Mouse (Mus musculus) CH12.LX (cell line): ENCODE measurements at regions not wholly inside any gene's neighbourhood (a gene's known extent, or its start where the extent isn't known, plus 50 kb on each side); places are given as distances from the start of the nearest gene placed in this dataset.

Source experiments
- CTCF ChIP-seq, 2 experiments: IDR thresholded peaks in 1 of 2; conservative IDR thresholded peaks in 1 of 2; 2 replicates each; pipeline ENCODE4 v1.5.1; 2011 to 2012; ENCODE audit warnings: low read depth in 2 of 2, low read length in 2 of 2, improper control_type of control experiment in 1 of 2, inconsistent platforms in 1 of 2, mild to moderate bottlenecking in 1 of 2, moderate library complexity in 1 of 2
- ELF1 ChIP-seq: IDR thresholded peaks from 2 replicates; pipeline ENCODE4 v1.6.1; 2014; ENCODE audit warnings: low read depth, mild to moderate bottlenecking, inconsistent platforms, low read length, improper control_type of control experiment
- GABPA ChIP-seq: IDR thresholded peaks from 2 replicates; pipeline ENCODE4 v1.6.1; 2012; ENCODE audit warnings: low read depth, low read length, improper control_type of control experiment, inconsistent platforms; ENCODE audit not compliant: insufficient replicate concordance
- JUND ChIP-seq: conservative IDR thresholded peaks from 2 replicates; pipeline ENCODE4 v1.6.1; 2011; ENCODE audit warnings: low read depth, low read length, improper control_type of control experiment
- MYC ChIP-seq: IDR thresholded peaks from 2 replicates; pipeline ENCODE4 v1.6.1; 2011; ENCODE audit warnings: low read depth, mild to moderate bottlenecking, improper control_type of control experiment, low read length
- POLR2A ChIP-seq: IDR thresholded peaks from 2 replicates; pipeline ENCODE4 v1.6.1; 2011; ENCODE audit warnings: low read depth, mild to moderate bottlenecking, improper control_type of control experiment, low read length

DNA sequence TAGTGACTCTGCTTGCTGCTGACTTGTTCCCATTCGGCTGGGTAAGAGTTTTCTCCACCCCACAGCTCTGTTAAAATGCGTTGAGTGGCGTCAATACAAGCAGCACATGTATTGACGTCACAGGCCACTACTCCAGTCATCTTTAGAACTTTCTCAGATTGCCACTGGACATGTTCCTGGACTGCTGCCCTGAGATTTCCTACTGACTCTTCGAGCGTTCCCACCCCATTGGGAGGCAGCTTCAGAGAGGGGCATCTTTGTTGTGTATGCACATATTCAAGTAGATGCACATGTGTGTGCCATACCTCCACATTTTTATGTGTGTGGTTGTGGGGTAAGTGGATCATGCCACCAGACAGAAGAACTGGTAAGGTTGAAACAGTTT, 202.2 kb upstream of the Mocs1 start:
- TF ChIP-seq ELF1: no peak
- no peak for TF ChIP-seq CTCF (conservative IDR thresholded peaks at IDR 0.05 in 1 of 2, IDR thresholded peaks at IDR 0.05 in 1 of 2; ENCODE audit: low read depth in 2 of 2, low read length in 2 of 2)
- no peak for TF ChIP-seq MYC
- no peak for TF ChIP-seq JUND
- no peak for TF ChIP-seq POLR2A
- no peak for TF ChIP-seq GABPA
